Mouse (Mus musculus) G1E (cell line): ENCODE measurements at regions not wholly inside any gene's neighbourhood (a gene's known extent, or its start where the extent isn't known, plus 50 kb on each side); places are given as distances from the start of the nearest gene placed in this dataset.

ENCODE experiments used
- CTCF ChIP-seq: IDR thresholded peaks from 2 replicates; pipeline ENCODE4 v1.5.1; 2012; ENCODE audit warnings: low read depth, low read length, inconsistent platforms, mixed read lengths
- GATA1 ChIP-seq: IDR thresholded peaks from 2 replicates; pipeline ENCODE4 v1.6.1; 2012; ENCODE audit warnings: borderline replicate concordance, low read length, inconsistent platforms, mixed read lengths
- GATA2 ChIP-seq: IDR thresholded peaks from 2 replicates; pipeline ENCODE4 v1.6.1; 2012; ENCODE audit warnings: low read depth, low read length, inconsistent platforms, borderline replicate concordance
- POLR2AphosphoS5 ChIP-seq: IDR thresholded peaks from 2 replicates; pipeline ENCODE4 v1.6.1; 2012; ENCODE audit warnings: low read depth, low read length, inconsistent platforms; ENCODE audit not compliant: insufficient replicate concordance
- TAL1 ChIP-seq: conservative IDR thresholded peaks from 2 replicates; pipeline ENCODE4 v1.6.1; 2012; ENCODE audit warnings: low read depth, low read length, inconsistent platforms, mixed read lengths

DNA sequence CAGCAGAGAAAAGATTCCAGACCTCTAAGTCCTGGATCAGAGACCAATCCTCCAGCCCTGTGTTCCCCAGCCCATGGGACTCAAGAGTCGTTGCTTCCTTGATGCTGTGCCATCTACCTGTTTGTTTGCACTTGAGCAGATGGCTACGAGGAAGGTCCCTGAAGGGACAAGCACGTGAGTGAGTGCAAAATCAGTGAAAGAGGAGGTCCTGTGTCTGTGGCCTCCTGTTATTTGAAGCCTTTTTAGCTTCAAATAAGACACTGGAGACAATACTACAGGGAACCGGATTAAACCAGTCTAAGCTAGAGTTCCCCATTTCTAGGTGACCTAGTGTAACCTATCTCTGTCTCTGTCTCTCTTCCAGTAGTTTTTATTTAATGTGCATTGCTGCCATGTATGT is 58.2 kb upstream of the Trp53i11 start:
- TF ChIP-seq CTCF: no peak
- no peak for TF ChIP-seq POLR2AphosphoS5
- no peak for TF ChIP-seq GATA2
- no peak for TF ChIP-seq TAL1
- TF ChIP-seq GATA1: no peak
